10 mouse cellular contexts compared by ENCODE assay signal in genomic region chr11:103340130-103340529, GRCm38 (mm10). TPM values are rescaled to one million over a fixed set of nuclear protein-coding genes. Genes with fewer than 3 reads are reported as not detected.
DNase-seq lines count a peak whose midpoint lies in the region; ATAC-seq and TF ChIP-seq lines count a peak whose summit lies in the region.
"Had no signal": no experiment of that assay in that cellular context is flagged by ENCODE, and none has a peak within 500 bp of the region (broad histone marks: within the 10 kb centered on the region; RNA-seq: fewer than 3 reads in every experiment).

No protein-coding gene starts in this region.

- no peak for TF ChIP-seq CTCF in ES-Bruce4 (IDR thresholded peaks at IDR 0.05; ENCODE audit: low read depth, low read length)

- no peak for TF ChIP-seq EP300 in ES-Bruce4 (IDR thresholded peaks at IDR 0.05; ENCODE audit: insufficient read depth, low read depth, low read length)

- no peaks in the 10 kb centered on the region for H3K36me3 ChIP-seq in heart, embryonic 10.5 days
- no peaks in the 10 kb centered on the region for H3K36me3 ChIP-seq in ES-Bruce4 (ENCODE audit: control insufficient read depth, insufficient read depth, low read length, poor library complexity, severe bottlenecking)
- H3K36me3 ChIP-seq in hindbrain, embryonic 14.5 days (replicated peaks; ENCODE audit: control insufficient read depth, insufficient read depth) = no peaks in the 10 kb centered on the region
- H3K36me3 ChIP-seq in midbrain, embryonic 10.5 days = no peaks in the 10 kb centered on the region

- peak overlapping the region; percentile 41 for H3K4me2 ChIP-seq in hindbrain, embryonic 14.5 days (replicated peaks)

- no peaks in the 10 kb centered on the region for H3K9me3 ChIP-seq in heart, embryonic 10.5 days
- no peaks in the 10 kb centered on the region for H3K9me3 ChIP-seq in ES-Bruce4 (replicated peaks; ENCODE audit: control insufficient read depth, insufficient read depth, low read length, poor library complexity, severe bottlenecking)
- no peaks in the 10 kb centered on the region for H3K9me3 ChIP-seq in hindbrain, embryonic 14.5 days (ENCODE audit: control insufficient read depth, low read length)
- H3K9me3 ChIP-seq in midbrain, embryonic 10.5 days (replicated peaks) = no peaks in the 10 kb centered on the region

- H3K9ac ChIP-seq in ES-Bruce4 (ENCODE audit: low read depth, poor library complexity, severe bottlenecking) = peak overlapping the region; percentile 40
- H3K9ac ChIP-seq in hindbrain, embryonic 14.5 days = 0 out of 2 replicates have a peak overlapping the region, but pooled peaks have one; percentile 16

- peaks cover 42% of the 10 kb centered on the region for H3K27me3 ChIP-seq in heart, embryonic 10.5 days (ENCODE audit: insufficient read depth, poor library complexity, severe bottlenecking)
- no peaks in the 10 kb centered on the region for H3K27me3 ChIP-seq in ES-Bruce4 (ENCODE audit: control insufficient read depth, insufficient read depth, low read length, poor library complexity, severe bottlenecking)
- no peaks in the 10 kb centered on the region for H3K27me3 ChIP-seq in hindbrain, embryonic 14.5 days (ENCODE audit: control insufficient read depth, insufficient read depth, low read length)
- peaks cover 28% of the 10 kb centered on the region for H3K27me3 ChIP-seq in midbrain, embryonic 10.5 days (ENCODE audit: low read depth, poor library complexity, severe bottlenecking)

- ATAC-seq in hindbrain, embryonic 14.5 days (ENCODE audit: low FRiP score) = no peak

- peaks cover 28% of the 10 kb centered on the region for H3K4me1 ChIP-seq in heart, embryonic 10.5 days
- H3K4me1 ChIP-seq in ES-Bruce4 (ENCODE audit: control insufficient read depth, insufficient read depth, low read length) = peaks cover 9% of the 10 kb centered on the region
- no peaks in the 10 kb centered on the region; the same call in 1 of the 2 replicates for H3K4me1 ChIP-seq in hindbrain, embryonic 14.5 days (replicated peaks; ENCODE audit: control insufficient read depth, insufficient read depth, low read length)
- H3K4me1 ChIP-seq in midbrain, embryonic 10.5 days = peaks cover 14% of the 10 kb centered on the region

- peak overlapping the region; percentile 41 for H3K4me3 ChIP-seq in heart, embryonic 10.5 days
- no peak overlapping the region; the same call in 1 of the 2 replicates for H3K4me3 ChIP-seq in ES-Bruce4 (ENCODE audit: low read depth, low read length)
- H3K4me3 ChIP-seq in hindbrain, embryonic 14.5 days (replicated peaks; ENCODE audit: low read length) = peak overlapping the region; percentile 11; the same call in 1 of the 2 replicates
- H3K4me3 ChIP-seq in midbrain, embryonic 10.5 days = peak overlapping the region; percentile 34

- DNase-seq in heart, embryonic 10.5 days (ENCODE audit: low spot score) = no peak
- no peak for DNase-seq in heart, adult 8-10 months (ENCODE audit: low spot score)
- DNase-seq in hindbrain, embryonic 14.5 days (ENCODE audit: low spot score) = no peak
- no peak for DNase-seq in midbrain, embryonic 10.5 days (ENCODE audit: low spot score)
- DNase-seq in ovary, adult 18-20 months (ENCODE audit: low spot score) = no peak
- DNase-seq in layer of hippocampus, adult 11-12 months (ENCODE audit: low spot score) = no peak
- DNase-seq in adrenal gland, postnatal 36 days = no peak
- DNase-seq: cerebellum, adult 8-10 months; thymus, postnatal 14 days had no signal

- TF ChIP-seq POLR2A in ES-Bruce4 (IDR thresholded peaks at IDR 0.05; ENCODE audit: insufficient read depth, low read length) = no peak

- 65% methylated on average over 19 of the region's 19 CpGs for WGBS in heart, embryonic 10.5 days
- 70% methylated on average over 19 of the region's 19 CpGs for WGBS in hindbrain, embryonic 14.5 days
- 72% methylated on average over 19 of the region's 19 CpGs for WGBS in midbrain, embryonic 10.5 days

- 0 out of 2 replicates have a peak overlapping the region, but pooled peaks have one; percentile 31 for H3K27ac ChIP-seq in heart, embryonic 10.5 days
- H3K27ac ChIP-seq in ES-Bruce4 (ENCODE audit: insufficient read depth, low read length) = no peak overlapping the region
- H3K27ac ChIP-seq in hindbrain, embryonic 14.5 days = no peak overlapping the region
- peak overlapping the region; percentile 55 for H3K27ac ChIP-seq in midbrain, embryonic 10.5 days (replicated peaks)

RNA-seq across cellular contexts. Expression of gene Arhgap27, which starts 23.4 kb away (rescaled TPM):
- polyA plus RNA-seq in heart, embryonic 10.5 days (2016; fragmentation: Nextera tagmentation; extraction: Ambion mirVana) = 5.7 and 6.0 TPM in 2 replicates
- 10 to 100 TPM; 11.9 to 20.4 (median 13.3) TPM for total RNA-seq in heart, adult 8-10 months (2022)
- polyA plus RNA-seq in ES-Bruce4 (2011; ENCODE audit: insufficient read depth, insufficient read length, low read depth, missing spikeins) = 8.5 and 9.8 TPM in 2 replicates
- polyA plus RNA-seq in hindbrain, embryonic 14.5 days (2014; fragmentation: Nextera tagmentation; extraction: Ambion mirVana) = 3.9 and 5.4 TPM in 2 replicates
- polyA plus RNA-seq in midbrain, embryonic 10.5 days (2016; fragmentation: Nextera tagmentation; extraction: Ambion mirVana) = 3.8 and 4.1 TPM in 2 replicates
- 10 to 100 TPM; 10.1 to 16.3 TPM for total RNA-seq in adrenal gland, postnatal 36 days (2021)

Comparison
In these comparisons a context has a peak if more than half of its experiments do, and no peak if none do; other contexts are left out.
1. H3K27ac ChIP-seq: peak in heart, embryonic 10.5 days (single experiment) and midbrain, embryonic 10.5 days (single experiment); none in ES-Bruce4 (single experiment) and hindbrain, embryonic 14.5 days (single experiment).